Comparison of ENCODE assay signal across 7 mouse cellular contexts in genomic region chr4:41470684-41471383, GRCm38 (mm10). TPM values are rescaled to one million over a fixed set of nuclear protein-coding genes. Genes with fewer than 3 reads are reported as not detected.
DNase-seq lines count a peak whose midpoint lies in the region; ATAC-seq lines count a peak whose summit lies in the region.

No protein-coding gene starts in this region.

- DNase-seq in right cerebral cortex, adult 18-20 months = peak; percentile 80
- DNase-seq in right cerebral cortex, postnatal 4 days = no peak
- DNase-seq in left cerebral cortex, adult 9 months (ENCODE audit: low spot score in 2 of 2) = peak; percentile 57 to 73
- DNase-seq in right cerebral cortex, postnatal 36 days (ENCODE audit: low spot score in 2 of 2) = peak; percentile 42 to 71
- DNase-seq in adrenal gland, postnatal 14 days = no peak
- DNase-seq in retina, embryonic 14.5 days (ENCODE audit: low spot score) = no peak

- ATAC-seq in frontal cortex, adult (ENCODE audit: low TSS enrichment) = peak; percentile 77

RNA-seq across cellular contexts. Expression of gene Nudt2, which starts 5.9 kb away (rescaled TPM):
- total RNA-seq in adrenal gland, postnatal 14 days (2021) = 27.6 and 27.9 TPM in 2 replicates

RNA-seq across cellular contexts. Expression of gene Kif24, which starts 6.1 kb away (rescaled TPM):
- total RNA-seq in adrenal gland, postnatal 14 days (2021) = 2.0 and 2.4 TPM in 2 replicates

RNA-seq across cellular contexts. Expression of gene AI464131, which starts 32.0 kb away (rescaled TPM):
- 8.9 and 10.7 TPM in 2 replicates for total RNA-seq in adrenal gland, postnatal 14 days (2021)

RNA-seq across cellular contexts. Expression of gene 1110017D15Rik, which starts 46.3 kb away (rescaled TPM):
- 0.41 and 0.94 TPM in 2 replicates for total RNA-seq in adrenal gland, postnatal 14 days (2021)

Comparison
In these comparisons a context has a peak if more than half of its experiments do, and no peak if none do; other contexts are left out.
1. DNase-seq: peak in right cerebral cortex, adult 18-20 months (single experiment), left cerebral cortex, adult 9 months (2 of 2) and right cerebral cortex, postnatal 36 days (2 of 2); none in right cerebral cortex, postnatal 4 days (single experiment), adrenal gland, postnatal 14 days (single experiment) and retina, embryonic 14.5 days (single experiment).